Mouse (Mus musculus): ENCODE measurements at regions not wholly inside any gene's neighbourhood (a gene's known extent, or its start where the extent isn't known, plus 50 kb on each side); places are given as distances from the start of the nearest gene placed in this dataset.
A peak's percentile ranks its signal among the peaks of the same experiment; 100 is the strongest.

GRCm38 (mm10) chr13:113440137-113440536 is 147.2 kb downstream of the BC067074 start:
- no peak for DNase-seq (ENCODE audit: low read depth)
- TF ChIP-seq POLR2A (IDR thresholded peaks at IDR 0.05; ENCODE audit: borderline replicate concordance, extremely low read depth, insufficient read depth, insufficient read length, poor library complexity, severe bottlenecking) (no peak), CTCF (IDR thresholded peaks at IDR 0.05; ENCODE audit: borderline replicate concordance, extremely low read depth, insufficient read depth, insufficient read length) (no peak)

GRCm38 (mm10) chr13:113439516-113439915 is 146.6 kb downstream of the BC067074 start:
- no peak for DNase-seq (ENCODE audit: low read depth)
- TF ChIP-seq CTCF (IDR thresholded peaks at IDR 0.05; ENCODE audit: borderline replicate concordance, extremely low read depth, insufficient read depth, insufficient read length) (no peak), POLR2A (IDR thresholded peaks at IDR 0.05; ENCODE audit: borderline replicate concordance, extremely low read depth, insufficient read depth, insufficient read length, poor library complexity, severe bottlenecking) (no peak)

- no peak for DNase-seq (ENCODE audit: low read depth)
- no peak for TF ChIP-seq POLR2A (IDR thresholded peaks at IDR 0.05; ENCODE audit: borderline replicate concordance, extremely low read depth, insufficient read depth, insufficient read length, poor library complexity, severe bottlenecking)
- no peak for TF ChIP-seq CTCF (IDR thresholded peaks at IDR 0.05; ENCODE audit: borderline replicate concordance, extremely low read depth, insufficient read depth, insufficient read length)
These were observed 145.9 kb downstream of the BC067074 start for GRCm38 (mm10) chr13:113438872-113439271.

- DNase-seq (ENCODE audit: low read depth), result no peak
- TF ChIP-seq POLR2A (IDR thresholded peaks at IDR 0.05; ENCODE audit: borderline replicate concordance, extremely low read depth, insufficient read depth, insufficient read length, poor library complexity, severe bottlenecking) (no peak), CTCF (IDR thresholded peaks at IDR 0.05; ENCODE audit: borderline replicate concordance, extremely low read depth, insufficient read depth, insufficient read length) (no peak)
These were observed 143.3 kb downstream of the BC067074 start for GRCm38 (mm10) chr13:113436288-113436687.

- TF ChIP-seq CTCF (IDR thresholded peaks at IDR 0.05; ENCODE audit: borderline replicate concordance, extremely low read depth, insufficient read depth, insufficient read length) (no peak), POLR2A (IDR thresholded peaks at IDR 0.05; ENCODE audit: borderline replicate concordance, extremely low read depth, insufficient read depth, insufficient read length, poor library complexity, severe bottlenecking) (no peak)
- no peak for DNase-seq (ENCODE audit: low read depth)
These were observed 142.2 kb downstream of the BC067074 start for GRCm38 (mm10) chr13:113435117-113435516.

GRCm38 (mm10) chr13:113433456-113433855 is 140.5 kb downstream of the BC067074 start:
- no peak for DNase-seq (ENCODE audit: low read depth)
- no peak for TF ChIP-seq CTCF (IDR thresholded peaks at IDR 0.05; ENCODE audit: borderline replicate concordance, extremely low read depth, insufficient read depth, insufficient read length)
- TF ChIP-seq POLR2A (IDR thresholded peaks at IDR 0.05; ENCODE audit: borderline replicate concordance, extremely low read depth, insufficient read depth, insufficient read length, poor library complexity, severe bottlenecking), result no peak

- TF ChIP-seq CTCF (IDR thresholded peaks at IDR 0.05; ENCODE audit: borderline replicate concordance, extremely low read depth, insufficient read depth, insufficient read length), result peak; percentile 56; the same call in 1 of the 2 replicates
- TF ChIP-seq POLR2A (IDR thresholded peaks at IDR 0.05; ENCODE audit: borderline replicate concordance, extremely low read depth, insufficient read depth, insufficient read length, poor library complexity, severe bottlenecking), result no peak
- peak; percentile 30 for DNase-seq (ENCODE audit: low read depth)
These were observed 136.7 kb downstream of the BC067074 start for GRCm38 (mm10) chr13:113429615-113430014.
